In the genomic region with DNA sequence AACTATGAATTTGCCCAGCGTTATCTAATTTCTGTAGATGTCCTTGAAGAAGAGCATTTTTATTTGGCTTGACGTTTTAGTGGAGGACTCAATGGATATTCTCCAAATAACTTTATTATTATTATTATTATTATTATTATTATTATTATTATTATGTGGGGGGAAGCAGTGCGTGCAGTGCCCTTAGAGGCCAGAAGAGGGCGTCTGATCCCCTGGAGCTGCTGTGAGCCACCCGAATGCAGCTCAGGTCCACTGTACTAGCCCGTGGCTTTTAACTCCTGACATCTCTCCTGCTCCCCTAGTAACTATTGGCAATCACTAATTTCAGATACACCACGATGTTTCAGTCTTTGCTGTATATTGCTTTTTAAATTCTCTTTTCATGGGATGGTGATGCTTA, we compare ENCODE assay signal across 10 mouse cellular contexts. TPM values are rescaled to one million over a fixed set of nuclear protein-coding genes. Genes with fewer than 3 reads are reported as not detected.
DNase-seq lines count a peak whose midpoint lies in the region; ATAC-seq and TF ChIP-seq lines count a peak whose summit lies in the region.
"Had no signal": no experiment of that assay in that cellular context is flagged by ENCODE, and none has a peak within 500 bp of the region (broad histone marks: within the 10 kb centered on the region; RNA-seq: fewer than 3 reads in every experiment).

No protein-coding gene starts in this region.

- peaks cover 9% of the 10 kb centered on the region for H3K4me1 ChIP-seq in heart, postnatal 0 days (ENCODE audit: control insufficient read depth, insufficient read depth)
- H3K4me1 ChIP-seq in heart, embryonic 12.5 days (replicated peaks): peaks cover 18% of the 10 kb centered on the region
- H3K4me1 ChIP-seq in thymus, adult 2 months (replicated peaks; ENCODE audit: control insufficient read depth, insufficient read depth, low read length): 0 out of 2 replicates have a peak, but pooled peaks cover 2% of the 10 kb centered on the region
- peaks cover 3% of the 10 kb centered on the region for H3K4me1 ChIP-seq in embryonic fibroblast, embryonic 13.5 days (ENCODE audit: control insufficient read depth, insufficient read depth, low read length)

- no peak overlapping the region for H3K4me2 ChIP-seq in heart, postnatal 0 days (ENCODE audit: low read depth, low read length)
- H3K4me2 ChIP-seq in heart, embryonic 12.5 days: no peak overlapping the region
- H3K4me2 ChIP-seq: embryonic facial prominence, embryonic 12.5 days had no signal

- H3K27ac ChIP-seq in heart, postnatal 0 days (ENCODE audit: low read depth): no peak overlapping the region
- H3K27ac ChIP-seq in heart, embryonic 12.5 days (ENCODE audit: poor library complexity, severe bottlenecking): no peak overlapping the region
- no peak overlapping the region for H3K27ac ChIP-seq in thymus, adult 2 months (ENCODE audit: control insufficient read depth, insufficient read depth, low read length)
- no peak overlapping the region for H3K27ac ChIP-seq in embryonic fibroblast, embryonic 13.5 days (ENCODE audit: insufficient read depth, low read length)
- H3K27ac ChIP-seq: embryonic facial prominence, embryonic 12.5 days had no signal

- H3K27me3 ChIP-seq in heart, postnatal 0 days (ENCODE audit: control insufficient read depth, insufficient read depth, low read length): no peaks in the 10 kb centered on the region
- H3K27me3 ChIP-seq in heart, embryonic 12.5 days (replicated peaks): no peaks in the 10 kb centered on the region; the same call in 1 of the 2 replicates
- no peaks in the 10 kb centered on the region for H3K27me3 ChIP-seq in thymus, adult 2 months (ENCODE audit: control insufficient read depth, insufficient read depth, low read length)
- H3K27me3 ChIP-seq: embryonic facial prominence, embryonic 12.5 days had no signal

- 70% methylated on average over 7 of the region's 7 CpGs for WGBS in heart, postnatal 0 days
- 67% methylated on average over 7 of the region's 7 CpGs for WGBS in heart, embryonic 12.5 days
- WGBS in thymus, adult 2 months: 78% methylated on average over 7 of the region's 7 CpGs

- TF ChIP-seq POLR2A in thymus, adult 2 months (IDR thresholded peaks at IDR 0.05; ENCODE audit: control insufficient read depth, extremely low read depth, insufficient read depth, low read length, poor library complexity): no peak
- TF ChIP-seq POLR2A in embryonic fibroblast, embryonic 13.5 days (IDR thresholded peaks at IDR 0.05; ENCODE audit: low read depth, low read length): no peak

- H3K36me3 ChIP-seq in heart, postnatal 0 days (replicated peaks; ENCODE audit: control insufficient read depth, insufficient read depth, low read length): peaks cover 38% of the 10 kb centered on the region
- H3K36me3 ChIP-seq in heart, embryonic 12.5 days: peaks cover 13% of the 10 kb centered on the region
- H3K36me3 ChIP-seq in thymus, adult 2 months (ENCODE audit: control insufficient read depth, insufficient read depth, low read length): no peaks in the 10 kb centered on the region

- no peak for TF ChIP-seq EP300 in heart, postnatal 0 days (IDR thresholded peaks at IDR 0.05; ENCODE audit: low read depth)

- DNase-seq in heart, postnatal 0 days (ENCODE audit: low spot score): no peak
- DNase-seq in thymus, postnatal 14 days: peak; percentile 20
- DNase-seq in thymus, adult 2 months: no peak
- no peak for DNase-seq in right cerebral cortex, postnatal 14 days
- DNase-seq in layer of hippocampus, postnatal 10 days (ENCODE audit: low spot score in 2 of 2): no peak
- no peak for DNase-seq in neural tube, embryonic 10.5 days (ENCODE audit: extremely low spot score, low spot score)

- no peak overlapping the region for H3K4me3 ChIP-seq in heart, postnatal 0 days (ENCODE audit: low read depth, low read length)
- no peak overlapping the region for H3K4me3 ChIP-seq in heart, embryonic 12.5 days
- H3K4me3 ChIP-seq in thymus, adult 2 months (ENCODE audit: control insufficient read depth, insufficient read depth, low read length): no peak overlapping the region
- no peak overlapping the region for H3K4me3 ChIP-seq in embryonic fibroblast, embryonic 13.5 days (ENCODE audit: insufficient read depth, low read length)
- H3K4me3 ChIP-seq: embryonic facial prominence, embryonic 12.5 days had no signal

- peak; percentile 23 for TF ChIP-seq CTCF in heart, postnatal 0 days (IDR thresholded peaks at IDR 0.05; ENCODE audit: low read depth)
- no peak for TF ChIP-seq CTCF in thymus, adult 2 months (IDR thresholded peaks at IDR 0.05; ENCODE audit: borderline replicate concordance, control insufficient read depth, extremely low read depth, insufficient read depth, low read length, poor library complexity)
- peak; percentile 52; the same call in 1 of the 2 replicates for TF ChIP-seq CTCF in embryonic fibroblast, embryonic 13.5 days (IDR thresholded peaks at IDR 0.05; ENCODE audit: borderline replicate concordance, insufficient read depth, low read length)

- no peak for ATAC-seq in heart, postnatal 0 days (ENCODE audit: insufficient read depth, low read depth)
- ATAC-seq in heart, embryonic 12.5 days (ENCODE audit: insufficient number of reproducible peaks, low FRiP score): no peak

- no peak overlapping the region for H3K9ac ChIP-seq in heart, postnatal 0 days (replicated peaks; ENCODE audit: low read depth, low read length)
- no peak overlapping the region for H3K9ac ChIP-seq in heart, embryonic 12.5 days
- H3K9ac ChIP-seq: embryonic facial prominence, embryonic 12.5 days had no signal

- H3K9me3 ChIP-seq in heart, postnatal 0 days (replicated peaks; ENCODE audit: control insufficient read depth, low read length): no peaks in the 10 kb centered on the region
- H3K9me3 ChIP-seq in heart, embryonic 12.5 days (replicated peaks): no peaks in the 10 kb centered on the region
- H3K9me3 ChIP-seq: embryonic facial prominence, embryonic 12.5 days had no signal

RNA-seq across cellular contexts. Expression of gene Kctd6, which starts 6.4 kb away (rescaled TPM):
- total RNA-seq in heart, postnatal 0 days (2014; rRNA removed; ENCODE audit: low replicate concordance): 5.8 and 7.9 TPM in 2 replicates
- polyA plus RNA-seq in heart, postnatal 0 days (2015; fragmentation: Nextera tagmentation; extraction: Ambion mirVana): 11.4 and 12.6 TPM in 2 replicates
- polyA plus RNA-seq in heart, embryonic 12.5 days (2016; fragmentation: Nextera tagmentation; extraction: Ambion mirVana): 10.9 and 11.5 TPM in 2 replicates
- polyA plus RNA-seq in thymus, adult 2 months (2012; rRNA removed): 6.6 and 7.3 TPM in 2 replicates
- polyA plus RNA-seq in embryonic fibroblast, embryonic 13.5 days (2011; ENCODE audit: insufficient read length, low read depth, missing spikeins): 9.5 and 10.2 TPM in 2 replicates
- total RNA-seq in layer of hippocampus, postnatal 10 days (2021): 10 to 100 TPM; 33.4 to 36.3 TPM

RNA-seq across cellular contexts. Expression of gene Acox2, which starts 38.8 kb away (rescaled TPM):
- 0.39 TPM in 1 of 2 replicates, not detected in the other for total RNA-seq in heart, postnatal 0 days (2014; rRNA removed; ENCODE audit: low replicate concordance)
- 0.15 TPM in 1 of 2 replicates, not detected in the other for polyA plus RNA-seq in heart, postnatal 0 days (2015; fragmentation: Nextera tagmentation; extraction: Ambion mirVana)
- polyA plus RNA-seq in heart, embryonic 12.5 days (2016; fragmentation: Nextera tagmentation; extraction: Ambion mirVana): 0.18 and 0.36 TPM in 2 replicates
- 0.46 and 0.84 TPM in 2 replicates for polyA plus RNA-seq in thymus, adult 2 months (2012; rRNA removed)
- 1.3 TPM in 1 of 2 replicates, not detected in the other for polyA plus RNA-seq in embryonic fibroblast, embryonic 13.5 days (2011; ENCODE audit: insufficient read length, low read depth, missing spikeins)
- under 1 TPM; 0.49 to 0.50 TPM for total RNA-seq in layer of hippocampus, postnatal 10 days (2021)
- polyA plus RNA-seq: embryonic facial prominence, embryonic 12.5 days; kidney, embryonic 14.5 days had no signal

RNA-seq across cellular contexts. Expression of gene Pdhb, which starts 47.5 kb away (rescaled TPM):
- 535 and 560 TPM in 2 replicates for total RNA-seq in heart, postnatal 0 days (2014; rRNA removed; ENCODE audit: low replicate concordance)
- 1,048 and 1,051 TPM in 2 replicates for polyA plus RNA-seq in heart, postnatal 0 days (2015; fragmentation: Nextera tagmentation; extraction: Ambion mirVana)
- polyA plus RNA-seq in heart, embryonic 12.5 days (2016; fragmentation: Nextera tagmentation; extraction: Ambion mirVana): 452 and 456 TPM in 2 replicates
- polyA plus RNA-seq in thymus, adult 2 months (2012; rRNA removed): 79.8 and 88.9 TPM in 2 replicates
- 83.3 and 92.5 TPM in 2 replicates for polyA plus RNA-seq in embryonic fibroblast, embryonic 13.5 days (2011; ENCODE audit: insufficient read length, low read depth, missing spikeins)
- total RNA-seq in layer of hippocampus, postnatal 10 days (2021): 100 to 1,000 TPM; 176 to 183 TPM
